Mouse (Mus musculus) layer of hippocampus, postnatal 10 days (tissue): ENCODE data around the gene Olfr1140. TPM values are rescaled to one million over a fixed set of nuclear protein-coding genes. Genes with fewer than 3 reads are reported as not detected.

Experiments
- DNase-seq, 2 experiments: peaks; one replicate each; pipeline ENCODE4 v3.0.0; 2021; ENCODE audit warnings: low spot score in 2 of 2
- long read RNA-seq: library from polyadenylated mRNA; stranded (forward); transcript quantifications from one replicate; pipeline ENCODE4 v2.0.0, GENCODE M21; 2023
- total RNA-seq, 2 experiments: library from RNA; stranded (reverse); gene quantifications; 2 replicates each; pipeline ENCODE4 v1.2.3; 2021

Gene Olfr1140
- total RNA-seq: not detected
- long read RNA-seq: 0 reads

DNA sequence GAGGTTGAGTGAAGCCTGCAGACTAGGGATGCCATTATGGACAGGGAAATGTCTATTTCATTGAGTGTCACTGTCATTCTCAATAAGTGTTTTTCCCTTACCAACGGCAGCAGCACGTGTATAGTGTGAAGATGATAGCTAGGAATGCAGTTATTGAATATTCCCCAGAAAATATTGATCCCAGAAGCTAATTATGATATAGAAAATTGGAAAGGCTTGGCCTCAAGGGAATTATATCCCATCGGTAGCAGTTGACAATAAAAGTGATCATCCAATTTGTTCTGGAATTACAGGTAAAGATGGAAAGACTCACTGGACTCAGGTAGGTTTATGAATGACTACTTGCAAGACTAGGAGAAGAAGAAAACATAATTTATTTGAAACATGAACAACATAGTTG, at the start of gene Olfr1140:
Gene Olfr1140, plus strand, starts transcription at position 301 of the 400 bp plus-strand sequence.
- no peak for DNase-seq

DNA sequence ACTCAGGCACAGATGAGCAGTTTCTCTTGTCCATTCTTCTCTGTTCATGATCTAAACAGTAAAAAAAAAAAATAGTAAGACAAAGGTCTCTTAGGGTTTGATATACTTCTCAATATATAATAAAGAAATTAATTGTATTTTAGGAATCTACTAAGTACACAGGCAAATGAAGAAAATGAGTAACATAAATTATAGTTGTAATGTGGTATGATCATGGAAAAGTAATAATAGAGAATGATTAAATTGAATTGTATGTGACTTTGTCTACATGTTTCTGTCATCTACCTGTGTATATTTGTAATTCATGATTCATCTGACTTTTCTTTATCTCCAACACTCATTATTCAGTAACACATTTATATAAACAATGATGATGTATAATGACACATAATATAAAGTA, 49.7 kb upstream of the Olfr1140 start, which contains the start of gene Olfr1136:
Gene Olfr1136, minus strand, starts transcription at position 101 of the 400 bp plus-strand sequence.
- no peak for DNase-seq

DNA sequence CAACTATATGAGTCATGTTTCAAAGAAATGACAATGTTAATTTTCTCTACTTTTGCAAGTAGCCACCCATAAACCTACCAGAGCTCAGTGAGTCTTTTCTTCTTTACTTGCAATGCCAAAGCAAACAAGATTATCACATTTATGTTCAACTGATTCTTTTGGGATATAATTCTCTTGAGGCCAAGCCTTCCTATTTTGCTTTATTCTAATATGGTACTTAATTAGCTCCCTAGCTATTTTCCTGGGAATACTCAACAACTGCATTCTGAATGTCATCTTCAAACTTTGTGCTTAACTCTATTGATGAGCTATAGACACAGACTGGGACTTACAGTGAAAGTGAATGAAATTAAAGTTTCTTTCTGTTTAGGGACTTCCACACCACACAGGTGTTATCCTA, 30.5 kb upstream of the Olfr1140 start, which contains the start of gene Olfr1137:
Gene Olfr1137, minus strand, starts transcription at position 101 of the 400 bp plus-strand sequence.
- DNase-seq: no peak

DNA sequence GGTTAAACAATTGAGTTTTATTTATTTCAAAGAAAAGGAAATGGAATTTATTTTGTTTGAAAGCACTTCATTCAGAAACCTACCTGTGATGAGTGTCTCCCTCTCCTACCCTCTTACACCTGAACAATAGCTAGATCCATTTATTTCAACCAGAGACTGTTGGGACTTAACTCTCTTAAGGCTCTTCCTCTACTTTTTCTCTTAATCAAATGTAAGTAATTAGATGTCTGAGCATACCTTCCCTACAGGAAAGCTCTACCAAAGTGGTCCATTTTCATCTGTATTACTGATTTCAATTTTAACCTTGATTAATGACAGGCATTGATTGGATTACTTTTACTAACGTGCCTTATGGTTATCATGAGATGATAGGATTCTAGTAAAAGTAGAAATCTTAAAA, 3.7 kb upstream of the Olfr1140 start, which contains the start of gene Olfr1138:
Gene Olfr1138, minus strand, starts transcription at position 101 of the 400 bp plus-strand sequence.
- no peak for DNase-seq

DNA sequence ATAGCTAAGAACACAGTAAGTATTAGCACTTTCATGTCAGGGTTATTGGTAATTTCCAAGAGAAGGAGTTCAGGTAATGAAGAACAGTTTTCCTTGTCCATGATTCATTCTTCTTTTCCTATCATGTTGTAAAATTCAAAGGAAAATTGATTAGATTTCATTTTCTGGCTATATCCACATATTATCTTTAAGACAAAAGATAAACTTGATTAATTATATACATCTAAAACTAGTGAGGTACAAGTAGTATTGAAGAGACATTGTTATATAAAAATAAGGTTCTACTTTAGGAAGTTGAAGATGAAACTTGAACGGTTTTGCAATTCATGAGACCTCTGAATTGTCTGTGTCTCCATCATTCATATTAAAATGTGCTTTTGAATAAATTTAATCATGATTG, 10.3 kb downstream of the Olfr1140 start, which contains the start of gene Olfr1141:
Gene Olfr1141, minus strand, starts transcription at position 101 of the 400 bp plus-strand sequence.
- no peak for DNase-seq

DNA sequence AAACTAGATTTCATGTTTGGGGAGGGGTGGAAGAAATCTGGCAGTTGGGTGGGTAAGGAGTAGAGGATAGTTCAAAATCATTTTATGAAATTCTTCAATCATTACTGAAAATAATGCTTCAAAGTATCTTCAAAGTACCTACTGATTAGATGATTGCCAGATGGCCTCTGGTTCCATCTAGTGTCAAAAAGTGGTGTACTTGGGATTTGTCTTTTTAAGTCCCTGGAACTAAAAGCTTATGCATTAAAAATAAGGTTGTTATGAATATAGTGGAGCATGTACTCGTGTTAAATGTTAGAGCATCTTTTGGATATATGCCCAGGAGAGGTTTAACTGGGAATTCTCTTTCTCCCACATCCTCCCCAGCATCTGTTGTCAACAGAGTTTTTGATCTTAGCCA, 32.6 kb downstream of the Olfr1140 start:
- no peak for DNase-seq

DNA sequence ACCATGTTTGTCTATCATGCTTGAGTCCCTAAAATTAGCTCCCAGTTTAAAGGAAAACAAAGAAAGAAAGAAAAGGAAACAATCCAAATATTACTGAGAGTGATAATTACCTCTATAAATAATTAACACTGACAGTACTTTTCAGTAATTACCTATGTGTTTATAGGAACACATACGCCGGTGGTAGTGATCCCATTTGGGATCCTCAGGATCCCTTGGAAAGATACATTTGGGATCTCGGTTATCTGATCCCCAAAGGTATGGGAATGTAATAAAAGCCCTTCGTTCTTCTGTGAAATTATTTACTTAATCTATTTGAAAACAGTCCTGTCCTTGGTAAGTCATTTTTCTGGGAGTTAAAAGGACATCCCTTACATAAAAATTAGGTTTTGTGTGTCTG, 35.6 kb downstream of the Olfr1140 start, which contains the start of gene Olfr152:
Gene Olfr152, plus strand, starts transcription at position 301 of the 400 bp plus-strand sequence.
- DNase-seq: no peak

Other genes with a start within 250 kb of the Olfr1140 start
- gene Pramel7, start 246.7 kb upstream of the Olfr1140 start, total RNA-seq: not detected
- gene Pramel6, start 237.2 kb upstream of the Olfr1140 start, total RNA-seq: not detected
- not detected for gene Olfr153, start 212.0 kb upstream of the Olfr1140 start, total RNA-seq
- gene Olfr1128, start 198.2 kb upstream of the Olfr1140 start, total RNA-seq: not detected
- gene Olfr1129, start 169.8 kb upstream of the Olfr1140 start, total RNA-seq: not detected
- not detected for gene Olfr1130, start 137.5 kb upstream of the Olfr1140 start, total RNA-seq
- not detected for gene Olfr1131, start 116.6 kb upstream of the Olfr1140 start, total RNA-seq
- gene Olfr1132, start 106.2 kb upstream of the Olfr1140 start, total RNA-seq: not detected
- gene Olfr1133, start 96.4 kb upstream of the Olfr1140 start, total RNA-seq: not detected
- gene Olfr1134, start 85.3 kb upstream of the Olfr1140 start, total RNA-seq: not detected
- gene Olfr1135, start 70.1 kb upstream of the Olfr1140 start, total RNA-seq: not detected
- gene Olfr1136, start 49.8 kb upstream of the Olfr1140 start, total RNA-seq: not detected
- not detected for gene Olfr1137, start 30.6 kb upstream of the Olfr1140 start, total RNA-seq
- not detected for gene Olfr1138, start 3.8 kb upstream of the Olfr1140 start, total RNA-seq
- not detected for gene Olfr1141, start 10.2 kb downstream of the Olfr1140 start, total RNA-seq
- gene Olfr152, start 35.7 kb downstream of the Olfr1140 start, total RNA-seq: not detected
- gene Olfr1143, start 56.8 kb downstream of the Olfr1140 start, total RNA-seq: not detected
- not detected for gene Olfr1145, start 66.1 kb downstream of the Olfr1140 start, total RNA-seq
- gene Olfr1148, start 86.8 kb downstream of the Olfr1140 start, total RNA-seq: not detected
- not detected for gene Olfr1150-ps1, start 100.2 kb downstream of the Olfr1140 start, total RNA-seq
- not detected for gene Olfr1151, start 112.1 kb downstream of the Olfr1140 start, total RNA-seq
- gene Olfr1152, start 122.7 kb downstream of the Olfr1140 start, total RNA-seq: under 1 TPM in 1 of 2 experiments, not detected in 1; 0.04 TPM
- gene Olfr1153, start 151.2 kb downstream of the Olfr1140 start, total RNA-seq: not detected
- not detected for gene Olfr1154, start 161.4 kb downstream of the Olfr1140 start, total RNA-seq
- not detected for gene Olfr1155, start 201.4 kb downstream of the Olfr1140 start, total RNA-seq
- not detected for gene Olfr1156, start 209.3 kb downstream of the Olfr1140 start, total RNA-seq
- gene Olfr1157, start 224.5 kb downstream of the Olfr1140 start, total RNA-seq: not detected
- not detected for gene Olfr74, start 230.9 kb downstream of the Olfr1140 start, total RNA-seq
- not detected for gene Olfr1158, start 246.4 kb downstream of the Olfr1140 start, total RNA-seq